25 mouse cellular contexts compared by ENCODE assay signal in genomic region chr4:115863880-115864279, GRCm38 (mm10). TPM values are rescaled to one million over a fixed set of nuclear protein-coding genes. Genes with fewer than 3 reads are reported as not detected.
DNase-seq lines count a peak whose midpoint lies in the region; ATAC-seq lines count a peak whose summit lies in the region.
"Had no signal": no experiment of that assay in that cellular context is flagged by ENCODE, and none has a peak within 500 bp of the region (broad histone marks: within the 10 kb centered on the region; RNA-seq: fewer than 3 reads in every experiment).

No protein-coding gene starts in this region.

- no peak overlapping the region for H3K4me2 ChIP-seq in hindbrain, embryonic 16.5 days (ENCODE audit: low read length)
- no peak overlapping the region for H3K4me2 ChIP-seq in limb, embryonic 11.5 days (ENCODE audit: low read depth, severe bottlenecking)
- no peak overlapping the region for H3K4me2 ChIP-seq in neural tube, embryonic 13.5 days
- H3K4me2 ChIP-seq: forebrain, embryonic 15.5 days; hindbrain, embryonic 13.5 days had no signal

- H3K4me1 ChIP-seq in hindbrain, embryonic 16.5 days (ENCODE audit: control insufficient read depth, insufficient read depth, low read depth, low read length) = peaks cover 3% of the 10 kb centered on the region; the same call in 1 of the 2 replicates
- H3K4me1 ChIP-seq in hindbrain, embryonic 10.5 days (replicated peaks) = no peaks in the 10 kb centered on the region
- peaks cover 27% of the 10 kb centered on the region for H3K4me1 ChIP-seq in limb, embryonic 11.5 days (ENCODE audit: control insufficient read depth, insufficient read depth, low read length)
- H3K4me1 ChIP-seq in neural tube, embryonic 13.5 days (replicated peaks) = peaks cover 18% of the 10 kb centered on the region
- H3K4me1 ChIP-seq: forebrain, embryonic 15.5 days had no signal

- ATAC-seq in hindbrain, embryonic 16.5 days = 0 out of 2 replicates have a peak, but pooled peaks have one; percentile 50
- ATAC-seq in limb, embryonic 11.5 days (ENCODE audit: insufficient number of reproducible peaks, low FRiP score, low TSS enrichment, low read depth) = peak; percentile 84
- peak; percentile 73; the same call in 1 of the 2 replicates for ATAC-seq in neural tube, embryonic 13.5 days (ENCODE audit: low read depth)
- ATAC-seq: forebrain, embryonic 15.5 days; midbrain, embryonic 16.5 days had no signal

- H3K36me3 ChIP-seq in hindbrain, embryonic 16.5 days (ENCODE audit: control insufficient read depth, insufficient read depth, low read length) = no peaks in the 10 kb centered on the region
- H3K36me3 ChIP-seq in hindbrain, embryonic 10.5 days = peaks cover 58% of the 10 kb centered on the region
- 0 out of 2 replicates have a peak, but pooled peaks cover 4% of the 10 kb centered on the region for H3K36me3 ChIP-seq in limb, embryonic 11.5 days (ENCODE audit: control insufficient read depth, insufficient read depth, low read length)
- H3K36me3 ChIP-seq in neural tube, embryonic 13.5 days = peaks cover 25% of the 10 kb centered on the region

- no peak overlapping the region for H3K4me3 ChIP-seq in hindbrain, embryonic 16.5 days (ENCODE audit: low read length)
- no peak overlapping the region for H3K4me3 ChIP-seq in hindbrain, embryonic 10.5 days
- no peak overlapping the region for H3K4me3 ChIP-seq in limb, embryonic 11.5 days (ENCODE audit: low read depth, low read length)
- no peak overlapping the region for H3K4me3 ChIP-seq in neural tube, embryonic 13.5 days
- H3K4me3 ChIP-seq: erythroblast, embryonic 14.5 days; forebrain, embryonic 15.5 days; hindbrain, embryonic 13.5 days; left cerebral cortex, adult 2 months had no signal

- 33% methylated on average over 10 of the region's 10 CpGs for WGBS in hindbrain, embryonic 16.5 days
- WGBS in hindbrain, embryonic 10.5 days = 66% methylated on average over 10 of the region's 10 CpGs
- WGBS in limb, embryonic 11.5 days = 6% methylated on average over 10 of the region's 10 CpGs
- WGBS in neural tube, embryonic 13.5 days = 12% methylated on average over 10 of the region's 10 CpGs

- no peak overlapping the region for H3K9ac ChIP-seq in hindbrain, embryonic 16.5 days (ENCODE audit: low read depth, low read length)
- H3K9ac ChIP-seq in limb, embryonic 11.5 days (ENCODE audit: low read length) = no peak overlapping the region
- H3K9ac ChIP-seq in neural tube, embryonic 13.5 days = no peak overlapping the region
- H3K9ac ChIP-seq: forebrain, embryonic 15.5 days; hindbrain, embryonic 13.5 days had no signal

- H3K27ac ChIP-seq in hindbrain, embryonic 16.5 days (ENCODE audit: low read depth, low read length) = no peak overlapping the region
- no peak overlapping the region for H3K27ac ChIP-seq in hindbrain, embryonic 10.5 days
- peak overlapping the region; percentile 87; the same call in 1 of the 2 replicates for H3K27ac ChIP-seq in limb, embryonic 11.5 days (replicated peaks; ENCODE audit: low read depth, low read length)
- peak overlapping the region; percentile 38; the same call in 1 of the 2 replicates for H3K27ac ChIP-seq in neural tube, embryonic 13.5 days (replicated peaks)
- H3K27ac ChIP-seq: forebrain, embryonic 15.5 days; hindbrain, embryonic 13.5 days; left cerebral cortex, adult 2 months had no signal

- DNase-seq in hindbrain, embryonic 10.5 days (ENCODE audit: low spot score) = no peak
- DNase-seq in embryo, embryonic 11.5 days (ENCODE audit: low read depth, low spot score) = peak; percentile 39
- peak; percentile 76 for DNase-seq in limb, embryonic 11.5 days (ENCODE audit: low spot score)
- no peak for DNase-seq in left cerebral cortex, adult 8-10 months (ENCODE audit: low spot score in 2 of 2)
- DNase-seq in heart, adult 8-10 months (ENCODE audit: low spot score) = no peak
- no peak for DNase-seq in adrenal gland, adult 2 months
- DNase-seq: B cell, adult 2 months; cerebellum, adult 9-11 months; gastrocnemius, postnatal 25 days; kidney, adult 11 months; kidney, postnatal 25 days; lung, adult 2 months; thymus, postnatal 36 days had no signal

- H3K27me3 ChIP-seq in hindbrain, embryonic 16.5 days (replicated peaks; ENCODE audit: control insufficient read depth, insufficient read depth, low read length) = no peaks in the 10 kb centered on the region
- H3K27me3 ChIP-seq in hindbrain, embryonic 10.5 days (ENCODE audit: insufficient read depth, poor library complexity, severe bottlenecking) = no peaks in the 10 kb centered on the region
- no peaks in the 10 kb centered on the region for H3K27me3 ChIP-seq in limb, embryonic 11.5 days (ENCODE audit: control insufficient read depth, insufficient read depth, low read length)
- H3K27me3 ChIP-seq in neural tube, embryonic 13.5 days = no peaks in the 10 kb centered on the region
- H3K27me3 ChIP-seq: forebrain, embryonic 15.5 days; hindbrain, embryonic 13.5 days had no signal

- no peaks in the 10 kb centered on the region for H3K9me3 ChIP-seq in hindbrain, embryonic 16.5 days (ENCODE audit: control insufficient read depth, low read length)
- H3K9me3 ChIP-seq in hindbrain, embryonic 10.5 days = no peaks in the 10 kb centered on the region
- no peaks in the 10 kb centered on the region for H3K9me3 ChIP-seq in limb, embryonic 11.5 days (ENCODE audit: control insufficient read depth, low read length)
- no peaks in the 10 kb centered on the region for H3K9me3 ChIP-seq in neural tube, embryonic 13.5 days
- H3K9me3 ChIP-seq: forebrain, embryonic 15.5 days; hindbrain, embryonic 13.5 days had no signal

RNA-seq across cellular contexts. Expression of gene Kncn, which starts 20.3 kb away (rescaled TPM):
- polyA plus RNA-seq in hindbrain, embryonic 16.5 days (2015; fragmentation: Nextera tagmentation; extraction: Ambion mirVana) = 0.45 TPM in 1 of 2 replicates, not detected in the other
- polyA plus RNA-seq in hindbrain, embryonic 10.5 days (2016; fragmentation: Nextera tagmentation; extraction: Ambion mirVana) = not detected in 2 replicates
- polyA plus RNA-seq in limb, embryonic 11.5 days (2014; fragmentation: Nextera tagmentation; extraction: Ambion mirVana) = 0.27 TPM in 1 of 2 replicates, not detected in the other
- polyA plus RNA-seq in neural tube, embryonic 13.5 days (2015; fragmentation: Nextera tagmentation; extraction: Ambion mirVana) = 0.30 and 0.42 TPM in 2 replicates
- under 1 TPM in 3 of 4 experiments, not detected in 1; 0.21 to 0.53 (median 0.35) TPM for total RNA-seq in left cerebral cortex, adult 8-10 months (2022)
- not detected for total RNA-seq in heart, adult 8-10 months (2022)
- total RNA-seq in adrenal gland, adult 2 months (2021) = not detected
- 0.10 TPM in 1 of 2 replicates, not detected in the other for polyA plus RNA-seq in adrenal gland, adult 2 months (2012; rRNA removed)
- total RNA-seq: gastrocnemius, postnatal 25 days; liver, adult 2 months; megakaryocyte-erythroid progenitor cell, adult 5-6 weeks had no signal
- polyA plus RNA-seq: forebrain, embryonic 15.5 days; heart, postnatal 0 days; hindbrain, embryonic 13.5 days; liver, adult 2 months; lung, adult 2 months had no signal

RNA-seq across cellular contexts. Expression of gene Mknk1, which starts 24.9 kb away (rescaled TPM):
- polyA plus RNA-seq in hindbrain, embryonic 16.5 days (2015; fragmentation: Nextera tagmentation; extraction: Ambion mirVana) = 22.3 and 24.9 TPM in 2 replicates
- polyA plus RNA-seq in hindbrain, embryonic 10.5 days (2016; fragmentation: Nextera tagmentation; extraction: Ambion mirVana) = 26.0 and 30.7 TPM in 2 replicates
- 23.2 and 26.1 TPM in 2 replicates for polyA plus RNA-seq in limb, embryonic 11.5 days (2014; fragmentation: Nextera tagmentation; extraction: Ambion mirVana)
- 24.3 and 28.7 TPM in 2 replicates for polyA plus RNA-seq in neural tube, embryonic 13.5 days (2015; fragmentation: Nextera tagmentation; extraction: Ambion mirVana)
- 10 to 100 TPM; 34.9 to 45.5 (median 39.6) TPM for total RNA-seq in left cerebral cortex, adult 8-10 months (2022)
- total RNA-seq in heart, adult 8-10 months (2022) = 10 to 100 TPM; 22.2 to 27.6 (median 25.6) TPM
- total RNA-seq in adrenal gland, adult 2 months (2021) = 10 to 100 TPM; 36.4 to 41.6 TPM
- 47.0 and 60.2 TPM in 2 replicates for polyA plus RNA-seq in adrenal gland, adult 2 months (2012; rRNA removed)

RNA-seq across cellular contexts. Expression of gene 6430628N08Rik, which starts 26.6 kb away (rescaled TPM):
- 0.41 and 0.44 TPM in 2 replicates for polyA plus RNA-seq in hindbrain, embryonic 16.5 days (2015; fragmentation: Nextera tagmentation; extraction: Ambion mirVana)
- polyA plus RNA-seq in hindbrain, embryonic 10.5 days (2016; fragmentation: Nextera tagmentation; extraction: Ambion mirVana) = 0.10 TPM in 1 of 2 replicates, not detected in the other
- polyA plus RNA-seq in limb, embryonic 11.5 days (2014; fragmentation: Nextera tagmentation; extraction: Ambion mirVana) = 0.27 and 0.44 TPM in 2 replicates
- polyA plus RNA-seq in neural tube, embryonic 13.5 days (2015; fragmentation: Nextera tagmentation; extraction: Ambion mirVana) = 1.2 and 4.1 TPM in 2 replicates
- total RNA-seq in left cerebral cortex, adult 8-10 months (2022) = under 1 TPM; 0.38 to 0.56 (median 0.54) TPM
- not detected for total RNA-seq in heart, adult 8-10 months (2022)
- total RNA-seq in adrenal gland, adult 2 months (2021) = not detected
- polyA plus RNA-seq in adrenal gland, adult 2 months (2012; rRNA removed) = not detected in 2 replicates
- total RNA-seq: gastrocnemius, postnatal 25 days; liver, adult 2 months; megakaryocyte-erythroid progenitor cell, adult 5-6 weeks had no signal
- polyA plus RNA-seq: cortical plate, adult 2 months; erythroblast, embryonic 14.5 days; heart, postnatal 0 days; liver, adult 2 months; lung, adult 2 months; testis, adult 2 months had no signal

RNA-seq across cellular contexts. Expression of gene Mob3c, which starts 36.0 kb away (rescaled TPM):
- polyA plus RNA-seq in hindbrain, embryonic 16.5 days (2015; fragmentation: Nextera tagmentation; extraction: Ambion mirVana) = 4.9 and 7.8 TPM in 2 replicates
- 3.8 and 6.2 TPM in 2 replicates for polyA plus RNA-seq in hindbrain, embryonic 10.5 days (2016; fragmentation: Nextera tagmentation; extraction: Ambion mirVana)
- 5.8 and 6.0 TPM in 2 replicates for polyA plus RNA-seq in limb, embryonic 11.5 days (2014; fragmentation: Nextera tagmentation; extraction: Ambion mirVana)
- polyA plus RNA-seq in neural tube, embryonic 13.5 days (2015; fragmentation: Nextera tagmentation; extraction: Ambion mirVana) = 4.3 and 6.2 TPM in 2 replicates
- total RNA-seq in left cerebral cortex, adult 8-10 months (2022) = 1 to 10 TPM; 5.0 to 7.3 (median 6.1) TPM
- total RNA-seq in heart, adult 8-10 months (2022) = 1 to 10 TPM; 3.2 to 4.1 (median 3.4) TPM
- total RNA-seq in adrenal gland, adult 2 months (2021) = 10 to 100 TPM; 11.0 to 13.2 TPM
- 37.9 and 39.5 TPM in 2 replicates for polyA plus RNA-seq in adrenal gland, adult 2 months (2012; rRNA removed)

Comparison
In these comparisons a context has a peak if more than half of its experiments do, and no peak if none do; other contexts are left out.
1. H3K27ac ChIP-seq: peak in limb, embryonic 11.5 days (single experiment) and neural tube, embryonic 13.5 days (single experiment); none in hindbrain, embryonic 16.5 days (single experiment) and hindbrain, embryonic 10.5 days (single experiment).
2. DNase-seq: peak in embryo, embryonic 11.5 days (single experiment) and limb, embryonic 11.5 days (single experiment); none in hindbrain, embryonic 10.5 days (single experiment), left cerebral cortex, adult 8-10 months (0 of 2), heart, adult 8-10 months (single experiment) and adrenal gland, adult 2 months (single experiment).
3. Peak in every context shown above with its lines, with median percentiles within 50 percentile points of each other: ATAC-seq.